In the genomic region with DNA sequence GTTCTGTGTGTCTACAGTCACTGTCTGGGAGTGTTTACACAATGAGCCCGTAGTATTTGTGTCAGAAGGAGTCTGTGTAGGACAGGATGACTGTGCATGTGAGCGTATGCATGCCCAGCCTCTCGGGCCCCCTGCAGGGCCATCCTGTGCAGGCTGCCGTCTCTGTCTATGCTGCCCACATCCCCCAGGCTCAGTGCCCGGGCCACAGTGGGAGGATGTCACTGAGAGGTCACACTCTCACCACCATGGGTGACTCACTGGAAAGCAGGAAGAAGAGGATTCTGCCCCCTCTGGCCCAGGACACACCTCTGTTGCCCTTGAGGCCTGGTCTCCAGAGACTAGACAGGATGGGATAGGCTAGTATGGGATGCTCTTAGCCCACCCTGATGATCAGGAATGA, we compare ENCODE assay signal across 8 mouse cellular contexts. TPM values are rescaled to one million over a fixed set of nuclear protein-coding genes. Genes with fewer than 3 reads are reported as not detected.
A peak's percentile ranks its signal among the peaks of the same experiment; 100 is the strongest.
DNase-seq lines count a peak whose midpoint lies in the region; ATAC-seq lines count a peak whose summit lies in the region.

No protein-coding gene starts in this region.

- no peak overlapping the region for H3K27ac ChIP-seq in hindbrain, embryonic 10.5 days
- H3K27ac ChIP-seq in hindbrain, embryonic 11.5 days (ENCODE audit: low read depth, low read length) = no peak overlapping the region

- H3K36me3 ChIP-seq in hindbrain, embryonic 10.5 days = no peaks in the 10 kb centered on the region
- H3K36me3 ChIP-seq in hindbrain, embryonic 11.5 days (ENCODE audit: control insufficient read depth, insufficient read depth, low read length) = no peaks in the 10 kb centered on the region

- 65% methylated on average over 5 of the region's 5 CpGs for WGBS in hindbrain, embryonic 10.5 days
- 71% methylated on average over 5 of the region's 5 CpGs for WGBS in hindbrain, embryonic 11.5 days

- peak overlapping the region; percentile 2; the same call in 1 of the 2 replicates for H3K4me3 ChIP-seq in hindbrain, embryonic 10.5 days
- H3K4me3 ChIP-seq in hindbrain, embryonic 11.5 days (ENCODE audit: low read depth, low read length) = no peak overlapping the region

- no peak for ATAC-seq in hindbrain, embryonic 11.5 days (ENCODE audit: low FRiP score)
- peak; percentile 63 for ATAC-seq in megakaryocyte, adult 5-6 weeks (ENCODE audit: poor library complexity, severe bottlenecking)

- peaks cover 69% of the 10 kb centered on the region for H3K4me1 ChIP-seq in hindbrain, embryonic 10.5 days (replicated peaks)
- peaks cover 8% of the 10 kb centered on the region; the same call in 1 of the 2 replicates for H3K4me1 ChIP-seq in hindbrain, embryonic 11.5 days (replicated peaks; ENCODE audit: control insufficient read depth, insufficient read depth, low read length)

- DNase-seq in hindbrain, embryonic 10.5 days (ENCODE audit: low spot score) = no peak
- DNase-seq in hindbrain, embryonic 11.5 days (ENCODE audit: low spot score) = no peak
- peak; percentile 80 for DNase-seq in adrenal gland, postnatal 14 days
- DNase-seq in heart, postnatal 4 days = peak; percentile 36
- no peak for DNase-seq in thymus, postnatal 36 days
- DNase-seq in thymus, postnatal 0 days (ENCODE audit: low spot score) = no peak
- no peak for DNase-seq in urinary bladder, postnatal 10 days (ENCODE audit: low spot score)

- no peak overlapping the region for H3K4me2 ChIP-seq in hindbrain, embryonic 11.5 days (replicated peaks; ENCODE audit: low read depth, low read length)

- H3K9me3 ChIP-seq in hindbrain, embryonic 10.5 days = no peaks in the 10 kb centered on the region
- H3K9me3 ChIP-seq in hindbrain, embryonic 11.5 days (ENCODE audit: control insufficient read depth, low read length) = no peaks in the 10 kb centered on the region

- no peak overlapping the region for H3K9ac ChIP-seq in hindbrain, embryonic 11.5 days (ENCODE audit: low read depth, low read length)

- H3K27me3 ChIP-seq in hindbrain, embryonic 10.5 days (ENCODE audit: insufficient read depth, poor library complexity, severe bottlenecking) = peaks cover 99% of the 10 kb centered on the region
- peaks cover 50% of the 10 kb centered on the region for H3K27me3 ChIP-seq in hindbrain, embryonic 11.5 days (ENCODE audit: control insufficient read depth, insufficient read depth, low read length)

RNA-seq across cellular contexts. Expression of a gene that starts 2.9 kb away (rescaled TPM):
- 2.7 and 6.9 TPM in 2 replicates for polyA plus RNA-seq in hindbrain, embryonic 10.5 days (2016; fragmentation: Nextera tagmentation; extraction: Ambion mirVana)
- polyA plus RNA-seq in hindbrain, embryonic 11.5 days (2014; fragmentation: Nextera tagmentation; extraction: Ambion mirVana) = 3.5 and 3.8 TPM in 2 replicates
- total RNA-seq in adrenal gland, postnatal 14 days (2021) = 212 and 214 TPM in 2 replicates
- 10 to 100 TPM; 78.7 to 79.6 TPM for total RNA-seq in heart, postnatal 4 days (2021)
- 1.5 TPM in 1 of 2 replicates, not detected in the other for total RNA-seq in megakaryocyte, adult 5-6 weeks (2015)
- 0.18 and 2.8 TPM in 2 replicates for total RNA-seq in megakaryocyte, adult 5-6 weeks (2017)
- 9.7 and 10.2 TPM in 2 replicates for polyA plus RNA-seq in thymus, postnatal 0 days (2015; fragmentation: Nextera tagmentation; extraction: Ambion mirVana)

RNA-seq across cellular contexts. Expression of a gene that starts 14.1 kb away (rescaled TPM):
- 149 and 192 TPM in 2 replicates for polyA plus RNA-seq in hindbrain, embryonic 10.5 days (2016; fragmentation: Nextera tagmentation; extraction: Ambion mirVana)
- 165 and 174 TPM in 2 replicates for polyA plus RNA-seq in hindbrain, embryonic 11.5 days (2014; fragmentation: Nextera tagmentation; extraction: Ambion mirVana)
- 41.3 and 50.4 TPM in 2 replicates for total RNA-seq in adrenal gland, postnatal 14 days (2021)
- 10 to 100 TPM; 48.3 to 49.0 TPM for total RNA-seq in heart, postnatal 4 days (2021)
- total RNA-seq in megakaryocyte, adult 5-6 weeks (2015) = 95.7 and 114 TPM in 2 replicates
- total RNA-seq in megakaryocyte, adult 5-6 weeks (2017) = 65.5 and 78.8 TPM in 2 replicates
- polyA plus RNA-seq in thymus, postnatal 0 days (2015; fragmentation: Nextera tagmentation; extraction: Ambion mirVana) = 91.8 and 92.5 TPM in 2 replicates

RNA-seq across cellular contexts. Expression of a gene that starts 17.5 kb away (rescaled TPM):
- polyA plus RNA-seq in hindbrain, embryonic 10.5 days (2016; fragmentation: Nextera tagmentation; extraction: Ambion mirVana) = 9.7 and 10.1 TPM in 2 replicates
- 4.4 and 6.2 TPM in 2 replicates for polyA plus RNA-seq in hindbrain, embryonic 11.5 days (2014; fragmentation: Nextera tagmentation; extraction: Ambion mirVana)
- total RNA-seq in adrenal gland, postnatal 14 days (2021) = 29.1 and 29.3 TPM in 2 replicates
- 100 to 1,000 TPM; 179 to 191 TPM for total RNA-seq in heart, postnatal 4 days (2021)
- total RNA-seq in megakaryocyte, adult 5-6 weeks (2015) = 30.8 and 31.0 TPM in 2 replicates
- total RNA-seq in megakaryocyte, adult 5-6 weeks (2017) = 118 and 119 TPM in 2 replicates
- 17.6 TPM in 2 replicates for polyA plus RNA-seq in thymus, postnatal 0 days (2015; fragmentation: Nextera tagmentation; extraction: Ambion mirVana)

RNA-seq across cellular contexts. Expression of a gene that starts 27.6 kb away (rescaled TPM):
- 68.2 and 69.5 TPM in 2 replicates for polyA plus RNA-seq in hindbrain, embryonic 10.5 days (2016; fragmentation: Nextera tagmentation; extraction: Ambion mirVana)
- polyA plus RNA-seq in hindbrain, embryonic 11.5 days (2014; fragmentation: Nextera tagmentation; extraction: Ambion mirVana) = 47.2 and 55.7 TPM in 2 replicates
- 87.4 and 92.1 TPM in 2 replicates for total RNA-seq in adrenal gland, postnatal 14 days (2021)
- total RNA-seq in heart, postnatal 4 days (2021) = 10 to 100 TPM; 60.6 to 69.0 TPM
- 20.2 and 21.8 TPM in 2 replicates for total RNA-seq in megakaryocyte, adult 5-6 weeks (2015)
- total RNA-seq in megakaryocyte, adult 5-6 weeks (2017) = 30.9 and 41.5 TPM in 2 replicates
- polyA plus RNA-seq in thymus, postnatal 0 days (2015; fragmentation: Nextera tagmentation; extraction: Ambion mirVana) = 38.0 and 40.9 TPM in 2 replicates

RNA-seq across cellular contexts. Expression of a gene that starts 39.4 kb away (rescaled TPM):
- polyA plus RNA-seq in hindbrain, embryonic 10.5 days (2016; fragmentation: Nextera tagmentation; extraction: Ambion mirVana) = 0.16 and 0.21 TPM in 2 replicates
- polyA plus RNA-seq in hindbrain, embryonic 11.5 days (2014; fragmentation: Nextera tagmentation; extraction: Ambion mirVana) = 0.19 TPM in 1 of 2 replicates, not detected in the other
- not detected in 2 replicates for total RNA-seq in adrenal gland, postnatal 14 days (2021)
- total RNA-seq in heart, postnatal 4 days (2021) = not detected
- total RNA-seq in megakaryocyte, adult 5-6 weeks (2015) = not detected in 2 replicates
- not detected in 2 replicates for total RNA-seq in megakaryocyte, adult 5-6 weeks (2017)
- polyA plus RNA-seq in thymus, postnatal 0 days (2015; fragmentation: Nextera tagmentation; extraction: Ambion mirVana) = 0.32 and 0.74 TPM in 2 replicates

Comparison
In these comparisons a context has a peak if more than half of its experiments do, and no peak if none do; other contexts are left out.
1. DNase-seq: peak in adrenal gland, postnatal 14 days (single experiment) and heart, postnatal 4 days (single experiment); none in hindbrain, embryonic 10.5 days (single experiment), hindbrain, embryonic 11.5 days (single experiment), thymus, postnatal 36 days (0 of 2), thymus, postnatal 0 days (single experiment) and urinary bladder, postnatal 10 days (single experiment).
2. RNA of a gene that starts 2.9 kb away (total RNA-seq): 212 to 214 TPM in adrenal gland, postnatal 14 days and 78.7 to 79.6 TPM in heart, postnatal 4 days; 0.18 to 2.8 TPM in megakaryocyte, adult 5-6 weeks; every median in the first group is over 10 times any median in the second.